Mouse (Mus musculus) gastrocnemius, postnatal 10 days (tissue): ENCODE results near the gene Stk39. TPM values are rescaled to one million over a fixed set of nuclear protein-coding genes. Genes with fewer than 3 reads are reported as not detected.

Experiments
- DNase-seq: peaks from one replicate; pipeline ENCODE4 v3.0.0; 2021; ENCODE audit warnings: mixed read lengths
- total RNA-seq, 2 experiments: library from RNA; stranded (reverse); gene quantifications; 2 replicates each; pipeline ENCODE4 v1.2.3; 2021

Gene Stk39
- total RNA-seq, 2 experiments from 2014 or later = 15.0 to 17.6 TPM

GRCm38 (mm10) chr2:68222227-68222873 lies 249.7 kb downstream of the Stk39 start:
- DNase-seq = no peak

GRCm38 (mm10) chr2:68221226-68221625 lies 250.8 kb downstream of the Stk39 start:
- DNase-seq = no peak

GRCm38 (mm10) chr2:68219823-68220222 lies 252.2 kb downstream of the Stk39 start:
- no peak for DNase-seq

GRCm38 (mm10) chr2:68215176-68215575 lies 256.9 kb downstream of the Stk39 start:
- DNase-seq = no peak

- no peak for DNase-seq
These were observed 257.7 kb downstream of the Stk39 start for GRCm38 (mm10) chr2:68214400-68214799.

GRCm38 (mm10) chr2:68211443-68211842 lies 260.6 kb downstream of the Stk39 start:
- DNase-seq = no peak

- DNase-seq = no peak
These were observed 275.8 kb downstream of the Stk39 start for GRCm38 (mm10) chr2:68196245-68196644.

GRCm38 (mm10) chr2:68194444-68194843 lies 277.6 kb downstream of the Stk39 start:
- no peak for DNase-seq

GRCm38 (mm10) chr2:68193465-68193837 lies 278.6 kb downstream of the Stk39 start:
- DNase-seq = no peak

GRCm38 (mm10) chr2:68192605-68193464 lies 279.2 kb downstream of the Stk39 start:
- no peak for DNase-seq

GRCm38 (mm10) chr2:68176425-68176824 lies 295.6 kb downstream of the Stk39 start:
- no peak for DNase-seq

- no peak for DNase-seq
These were observed 300.8 kb downstream of the Stk39 start for GRCm38 (mm10) chr2:68171306-68171705.

GRCm38 (mm10) chr2:68162012-68162411 lies 310.1 kb downstream of the Stk39 start:
- no peak for DNase-seq

- no peak for DNase-seq
These were observed 311.5 kb downstream of the Stk39 start for GRCm38 (mm10) chr2:68160566-68160965.

Other genes with a start within 250 kb of the Stk39 start
- gene 4933409G03Rik, start 110.1 kb upstream of the Stk39 start, total RNA-seq = not detected
- not detected for gene 4932414N04Rik, start 184.2 kb upstream of the Stk39 start, total RNA-seq